Mouse (Mus musculus) heart, adult 2 months (tissue): ENCODE results near the gene Tbc1d1. TPM values are rescaled to one million over a fixed set of nuclear protein-coding genes. Genes with fewer than 3 reads are reported as not detected.

Source experiments
- DNase-seq, 2 experiments: peaks; one replicate each; pipeline ENCODE4 v3.0.0; 2021
- H3K27ac ChIP-seq: fragments of 200-600 bp; 2 replicates; pipeline ENCODE4 v1.8.1; 2022
- H3K27me3 ChIP-seq: fragments of 200-500 bp; 2 replicates; pipeline ENCODE4 v1.6.1; 2012; ENCODE audit warnings: mild to moderate bottlenecking, low read length, inconsistent platforms, mixed read lengths; ENCODE audit not compliant: control insufficient read depth, insufficient read depth
- H3K36me3 ChIP-seq: fragments of 200-500 bp; 2 replicates; pipeline ENCODE4 v1.6.1; 2012; ENCODE audit warnings: low read length, inconsistent platforms; ENCODE audit not compliant: control insufficient read depth, insufficient read depth
- H3K4me1 ChIP-seq: fragments of 200-500 bp; 2 replicates; pipeline ENCODE4 v1.6.1; 2011; ENCODE audit warnings: low read length; ENCODE audit not compliant: control insufficient read depth, insufficient read depth
- H3K4me3 ChIP-seq: fragments of 200-600 bp; 2 replicates; pipeline ENCODE4 v1.8.1; 2022
- H3K79me2 ChIP-seq: fragments of 200-500 bp; replicated peaks from 2 replicates; pipeline ENCODE4 v1.6.1; 2012; ENCODE audit warnings: mild to moderate bottlenecking, inconsistent platforms, low read length, moderate library complexity, mixed read lengths; ENCODE audit not compliant: control insufficient read depth, insufficient read depth
- H3K9ac ChIP-seq: fragments of 200-500 bp; 2 replicates; pipeline ENCODE4 v1.6.1; 2012; ENCODE audit warnings: low read depth, mild to moderate bottlenecking, control low read depth, inconsistent platforms, low read length, mixed read lengths
- CTCF ChIP-seq: fragments of 200-600 bp; IDR thresholded peaks from 2 replicates; pipeline ENCODE4 v1.8.1; 2022; ENCODE audit warnings: antibody characterized with exemption, mild to moderate bottlenecking, moderate library complexity
- EP300 ChIP-seq: fragments of 200-500 bp; IDR thresholded peaks from 2 replicates; pipeline ENCODE4 v1.6.1; 2011; ENCODE audit warnings: low read depth, low read length, control low read depth; ENCODE audit not compliant: insufficient read depth
- POLR2A ChIP-seq: fragments of 200-500 bp; IDR thresholded peaks from 2 replicates; pipeline ENCODE4 v1.6.1; 2011; ENCODE audit warnings: mild to moderate bottlenecking, low read depth, low read length, control low read depth; ENCODE audit not compliant: insufficient read depth
- WGBS: fragments of 180-500 bp; shearing (Covaris S2); methylation state at CpG from one replicate; pipeline ENCODE4 v1.1.7; 2018; 5-methylcytosine and 5-hydroxymethylcytosine counted together
- intact Hi-C: fragments of 180-260 bp; cut with DNase I; formaldehyde crosslinking; loops from one replicate; pipeline ENCODE4 v1.15.1; 2025
- polyA plus RNA-seq: library from polyadenylated mRNA; depleted of rRNA; stranded (reverse); fragments of >200 nt; gene quantifications from 2 replicates; pipeline ENCODE4 v1.2.3, GENCODE M21; 2012
- total RNA-seq, 2 experiments: library from RNA; stranded (reverse); gene quantifications; 2 replicates each; pipeline ENCODE4 v1.2.3; 2021

Tbc1d1 gene
- total and polyA plus RNA-seq, 3 experiments, result 13.2 to 22.1 (median 13.6) TPM

GRCm38 (mm10) chr5:64146384-64147005 is 9.6 kb upstream of the Tbc1d1 start:
- Histone ChIP-seq H3K27me3 (no peaks in the 10 kb centered on the region), H3K4me1 (no peaks in the 10 kb centered on the region), H3K4me3 (no peak overlapping the region), H3K27ac (no peak overlapping the region), H3K36me3 (no peaks in the 10 kb centered on the region), H3K79me2 (no peaks in the 10 kb centered on the region), H3K9ac (no peak overlapping the region)
- intact Hi-C loops, result no loop called here
- no peak for DNase-seq
- TF ChIP-seq CTCF, result no peak
- TF ChIP-seq EP300, result no peak
- no peak for TF ChIP-seq POLR2A
- 55% methylated on average over 10 of the region's 10 CpGs for WGBS

GRCm38 (mm10) chr5:64149184-64150127 is 6.6 kb upstream of the Tbc1d1 start:
- H3K79me2 ChIP-seq, result no peaks in the 10 kb centered on the region
- no peaks in the 10 kb centered on the region for H3K27me3 ChIP-seq
- DNase-seq, result no peak
- H3K4me3 ChIP-seq, result no peak overlapping the region
- TF ChIP-seq POLR2A (no peak), CTCF (no peak), EP300 (no peak)
- intact Hi-C loops, result no loop called here
- no peaks in the 10 kb centered on the region for H3K4me1 ChIP-seq
- no peaks in the 10 kb centered on the region for H3K36me3 ChIP-seq
- no peak overlapping the region for H3K27ac ChIP-seq
- WGBS, result 18% methylated on average over 17 of the region's 17 CpGs
- H3K9ac ChIP-seq, result no peak overlapping the region

GRCm38 (mm10) chr5:64153319-64153718 is 2.8 kb upstream of the Tbc1d1 start:
- DNase-seq, result no peak
- no peak overlapping the region for H3K27ac ChIP-seq
- TF ChIP-seq POLR2A (no peak), CTCF (no peak), EP300 (no peak)
- no peak overlapping the region for H3K9ac ChIP-seq
- H3K79me2 ChIP-seq, result no peaks in the 10 kb centered on the region
- peaks cover 5% of the 10 kb centered on the region for H3K4me1 ChIP-seq
- H3K27me3 ChIP-seq, result no peaks in the 10 kb centered on the region
- H3K4me3 ChIP-seq, result no peak overlapping the region
- 90% methylated on average over 1 of the region's 1 CpGs for WGBS
- no peaks in the 10 kb centered on the region for H3K36me3 ChIP-seq
- intact Hi-C loops, result no loop called here

DNA sequence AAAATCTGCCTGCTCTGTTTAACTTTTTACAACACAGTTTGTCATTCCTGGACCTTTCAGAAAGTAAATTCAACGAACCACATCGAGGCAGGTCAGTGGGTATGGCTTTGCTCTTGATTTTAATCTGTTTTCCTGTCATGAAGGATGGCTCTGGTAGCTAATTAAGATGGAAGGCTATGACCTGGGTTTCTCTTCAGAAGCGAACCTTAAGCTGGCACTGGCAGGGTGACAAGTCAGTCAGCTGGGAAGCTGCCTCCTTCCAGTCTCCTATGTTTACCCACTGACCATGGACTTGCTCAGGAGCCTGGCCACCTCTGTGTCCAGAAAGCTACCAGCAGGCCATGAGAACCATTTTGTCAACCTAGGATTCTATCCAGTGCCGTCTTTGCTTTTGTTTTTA is 474 bp downstream of the Tbc1d1 start:
- H3K4me3 ChIP-seq, result peak overlapping the region; percentile 37
- H3K79me2 ChIP-seq, result no peaks in the 10 kb centered on the region
- WGBS, result 28% methylated on average over 4 of the region's 4 CpGs
- no peaks in the 10 kb centered on the region for H3K36me3 ChIP-seq
- no peak for DNase-seq
- TF ChIP-seq EP300 (no peak), POLR2A (no peak), CTCF (no peak)
- peaks cover 7% of the 10 kb centered on the region for H3K4me1 ChIP-seq
- H3K27ac ChIP-seq, result peak overlapping the region; percentile 44
- H3K9ac ChIP-seq, result peak overlapping the region; percentile 51; the same call in 1 of the 2 replicates
- H3K27me3 ChIP-seq, result peaks cover 3% of the 10 kb centered on the region; the same call in 1 of the 2 replicates
- intact Hi-C loops, result loop anchor here (5.0 kb wide), 1 partner anchor 41 kb away; no protein-coding TSS in a partner anchor

- H3K79me2 ChIP-seq, result no peaks in the 10 kb centered on the region
- no peak for TF ChIP-seq CTCF
- TF ChIP-seq POLR2A, result no peak
- no peak for TF ChIP-seq EP300
- intact Hi-C loops, result loop anchor here (5.0 kb wide), 1 partner anchor 39 kb away; no protein-coding TSS in a partner anchor
- H3K36me3 ChIP-seq, result no peaks in the 10 kb centered on the region
- DNase-seq, result no peak
- 36% methylated on average over 1 of the region's 1 CpGs for WGBS
- no peak overlapping the region for H3K4me3 ChIP-seq
- H3K9ac ChIP-seq, result no peak overlapping the region
- H3K27me3 ChIP-seq, result peaks cover 3% of the 10 kb centered on the region; the same call in 1 of the 2 replicates
- peaks cover 7% of the 10 kb centered on the region for H3K4me1 ChIP-seq
- no peak overlapping the region for H3K27ac ChIP-seq
Measured at GRCm38 (mm10) chr5:64157926-64158325, 1.8 kb downstream of the Tbc1d1 start.
